Mouse (Mus musculus) embryonic facial prominence, embryonic 14.5 days (tissue): ENCODE results near the gene Cacna2d3. TPM values are rescaled to one million over a fixed set of nuclear protein-coding genes. Genes with fewer than 3 reads are reported as not detected.

Source experiments
- ATAC-seq: fragments of 200-750 bp; cut with Nextera tagmentation; 2 replicates; pipeline ENCODE4 v1.8.0; 2017; ENCODE audit warnings: low read depth, moderate number of reproducible peaks, moderate TSS enrichment
- DNase-seq: peaks from one replicate; pipeline ENCODE4 v3.0.0-alpha.2; 2015; ENCODE audit warnings: low spot score
- H3K27ac ChIP-seq: fragments of 300-500 bp; sonication (generic); replicated peaks from 2 replicates; pipeline ENCODE4 v1.5.1; 2014; ENCODE audit warnings: low read depth, mild to moderate bottlenecking, low read length, moderate library complexity
- H3K27me3 ChIP-seq: fragments of 300-500 bp; sonication (generic); replicated peaks from 2 replicates; pipeline ENCODE4 v1.6.1; 2014; ENCODE audit warnings: low read length; ENCODE audit not compliant: control insufficient read depth, insufficient read depth
- H3K36me3 ChIP-seq: fragments of 300-500 bp; sonication (generic); 2 replicates; pipeline ENCODE4 v1.6.1; 2014; ENCODE audit warnings: low read length, mixed read lengths; ENCODE audit not compliant: control insufficient read depth, insufficient read depth
- H3K4me1 ChIP-seq: fragments of 300-500 bp; sonication (generic); 2 replicates; pipeline ENCODE4 v1.6.1; 2014; ENCODE audit warnings: antibody characterized with exemption, low read length; ENCODE audit not compliant: control insufficient read depth, insufficient read depth
- H3K4me2 ChIP-seq: fragments of 300-500 bp; sonication (generic); 2 replicates; pipeline ENCODE4 v1.6.1; 2014; ENCODE audit warnings: low read depth, mild to moderate bottlenecking, low read length, moderate library complexity, mixed read lengths
- H3K4me3 ChIP-seq: fragments of 300-500 bp; sonication (generic); 2 replicates; pipeline ENCODE4 v1.5.1; 2014; ENCODE audit warnings: low read depth, mild to moderate bottlenecking, low read length
- H3K9ac ChIP-seq: fragments of 300-500 bp; sonication (generic); 2 replicates; pipeline ENCODE4 v1.6.1; 2014; ENCODE audit warnings: low read depth, mild to moderate bottlenecking, low read length, moderate library complexity, mixed read lengths
- H3K9me3 ChIP-seq: fragments of 300-500 bp; sonication (generic); 2 replicates; pipeline ENCODE4 v1.6.1; 2016; ENCODE audit warnings: low read length; ENCODE audit not compliant: control insufficient read depth
- WGBS: fragments of 180-500 bp; shearing (Covaris S2); extraction: QIAGEN DNeasy Blood & Tissue Kit; methylation state at CpG from one replicate; pipeline ENCODE4 v1.1.7; 2014; 5-methylcytosine and 5-hydroxymethylcytosine counted together
- polyA plus RNA-seq: library from polyadenylated mRNA; unstranded; fragments of >200 nt; fragmentation: Nextera tagmentation; extraction: Ambion mirVana; gene quantifications from 2 replicates; pipeline ENCODE4 v1.2.1, GENCODE M21; 2014

Gene Cacna2d3
- polyA plus RNA-seq, 1 experiment from 2014 or later = 16.4 TPM

DNA sequence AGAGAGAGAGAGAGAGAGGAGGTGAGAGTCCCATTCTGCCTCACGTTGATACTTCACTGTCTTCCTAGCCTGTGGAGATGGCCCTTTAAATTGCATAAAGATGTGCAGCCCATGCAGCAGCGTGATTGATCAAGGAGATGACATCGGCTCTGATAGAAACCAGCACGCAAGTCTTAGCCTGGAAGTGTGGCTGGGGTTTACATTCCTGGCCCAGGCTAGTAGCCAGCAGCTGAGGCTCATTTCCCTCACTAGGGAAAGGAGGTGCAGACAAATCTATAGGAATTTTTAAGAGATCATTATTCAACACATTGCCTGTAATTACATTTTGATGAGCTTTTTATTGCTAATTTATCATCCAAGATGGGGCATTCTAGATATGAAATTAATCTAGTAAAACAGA lies 635.1 kb downstream of the Cacna2d3 start:
- no peak overlapping the region for H3K27ac ChIP-seq
- no peaks in the 10 kb centered on the region for H3K9me3 ChIP-seq
- H3K4me1 ChIP-seq = peaks cover 7% of the 10 kb centered on the region; the same call in 1 of the 2 replicates
- H3K4me2 ChIP-seq = no peak overlapping the region
- H3K27me3 ChIP-seq = no peaks in the 10 kb centered on the region
- ATAC-seq = no peak
- H3K4me3 ChIP-seq = no peak overlapping the region
- H3K9ac ChIP-seq = no peak overlapping the region
- DNase-seq = no peak
- H3K36me3 ChIP-seq = no peaks in the 10 kb centered on the region
- WGBS = 34% methylated on average over 4 of the region's 4 CpGs

DNA sequence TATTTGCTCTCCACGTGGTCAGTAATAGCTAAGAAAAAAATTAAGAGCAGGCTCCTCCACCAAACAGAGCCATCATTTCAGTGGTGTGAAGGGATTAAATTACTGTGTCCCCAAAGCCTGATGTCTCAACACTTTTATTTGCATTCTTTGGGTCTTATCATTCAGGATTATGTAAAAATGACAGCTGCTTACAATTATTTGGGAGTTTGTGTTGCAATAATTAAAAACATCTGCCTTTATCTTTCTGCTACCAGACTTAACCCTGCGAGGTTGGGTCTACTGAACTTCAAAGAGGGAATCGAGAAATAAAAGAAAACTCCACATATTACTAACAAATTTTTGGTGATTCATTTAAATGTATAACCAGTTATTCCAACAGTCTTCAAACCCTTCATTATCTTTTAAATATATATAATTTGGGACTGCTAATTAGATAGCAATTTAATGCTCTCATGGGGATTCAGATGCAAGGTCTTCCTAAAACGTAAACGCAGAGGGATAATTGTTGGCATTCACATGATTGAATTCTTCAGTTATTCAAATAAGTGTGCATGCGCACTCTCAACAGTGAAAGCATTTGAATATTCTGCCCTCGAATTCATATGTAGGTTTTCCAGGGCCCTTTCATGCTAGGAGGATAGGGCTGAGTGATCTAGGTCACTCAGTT lies 636.0 kb downstream of the Cacna2d3 start:
- no peak overlapping the region; the same call in 1 of the 2 replicates for H3K9ac ChIP-seq
- H3K9me3 ChIP-seq = no peaks in the 10 kb centered on the region
- no peak overlapping the region for H3K4me3 ChIP-seq
- no peaks in the 10 kb centered on the region for H3K36me3 ChIP-seq
- H3K27ac ChIP-seq = no peak overlapping the region; the same call in 1 of the 2 replicates
- DNase-seq = no peak
- ATAC-seq = no peak
- H3K4me1 ChIP-seq = peaks cover 7% of the 10 kb centered on the region; the same call in 1 of the 2 replicates
- no peak overlapping the region for H3K4me2 ChIP-seq
- no peaks in the 10 kb centered on the region for H3K27me3 ChIP-seq
- 36% methylated on average over 7 of the region's 7 CpGs for WGBS

DNA sequence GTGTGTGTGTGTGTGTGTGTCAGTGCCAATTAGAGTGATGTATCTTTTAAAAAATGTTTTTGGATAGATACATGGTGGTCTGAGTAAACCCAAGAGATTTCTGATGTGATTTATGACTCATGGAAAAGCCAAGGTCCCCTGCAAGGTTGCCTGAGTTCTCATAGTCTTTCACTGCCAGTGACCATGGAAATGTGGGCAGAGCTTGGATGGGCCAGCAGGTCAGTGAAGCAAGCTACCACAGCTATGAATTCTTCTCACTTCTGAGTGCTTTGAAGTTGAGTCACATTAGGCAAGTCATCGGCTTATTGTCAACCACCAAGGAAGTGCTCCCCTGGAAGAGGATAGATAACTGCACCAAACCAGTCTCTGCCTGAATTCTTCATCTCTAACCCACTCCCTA lies 639.5 kb downstream of the Cacna2d3 start:
- DNase-seq = no peak
- H3K4me3 ChIP-seq = no peak overlapping the region
- H3K9ac ChIP-seq = no peak overlapping the region
- no peaks in the 10 kb centered on the region for H3K9me3 ChIP-seq
- 86% methylated on average over 1 of the region's 1 CpGs for WGBS
- H3K27ac ChIP-seq = no peak overlapping the region
- ATAC-seq = no peak
- H3K4me1 ChIP-seq = peaks cover 4% of the 10 kb centered on the region; the same call in 1 of the 2 replicates
- no peaks in the 10 kb centered on the region for H3K36me3 ChIP-seq
- no peaks in the 10 kb centered on the region for H3K27me3 ChIP-seq
- no peak overlapping the region for H3K4me2 ChIP-seq

DNA sequence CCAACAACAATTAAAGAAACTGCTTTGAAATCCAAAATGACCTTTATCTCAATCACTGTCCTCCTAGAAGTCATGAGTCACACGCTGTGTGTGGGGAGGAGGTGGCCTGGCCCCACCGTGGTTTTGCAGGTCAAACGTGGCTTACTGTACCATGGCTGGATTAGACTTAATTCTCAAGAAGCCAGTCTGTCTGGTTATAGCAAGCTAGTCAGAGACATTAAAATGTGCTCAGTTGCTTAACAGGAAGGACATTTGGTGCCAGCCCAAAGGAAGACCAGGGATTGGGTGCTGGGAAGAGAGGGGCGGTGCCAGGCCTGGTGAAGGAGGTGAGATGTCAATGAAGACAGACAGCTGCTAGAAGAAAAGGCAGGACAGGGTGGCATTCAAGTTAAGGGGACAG lies 641.0 kb downstream of the Cacna2d3 start:
- no peak overlapping the region for H3K4me3 ChIP-seq
- no peaks in the 10 kb centered on the region for H3K36me3 ChIP-seq
- 74% methylated on average over 4 of the region's 4 CpGs for WGBS
- H3K27me3 ChIP-seq = no peaks in the 10 kb centered on the region
- ATAC-seq (no peak), DNase-seq (no peak)
- H3K9me3 ChIP-seq = no peaks in the 10 kb centered on the region
- H3K4me1 ChIP-seq = no peaks in the 10 kb centered on the region
- H3K27ac ChIP-seq = no peak overlapping the region
- no peak overlapping the region for H3K4me2 ChIP-seq
- no peak overlapping the region for H3K9ac ChIP-seq

DNA sequence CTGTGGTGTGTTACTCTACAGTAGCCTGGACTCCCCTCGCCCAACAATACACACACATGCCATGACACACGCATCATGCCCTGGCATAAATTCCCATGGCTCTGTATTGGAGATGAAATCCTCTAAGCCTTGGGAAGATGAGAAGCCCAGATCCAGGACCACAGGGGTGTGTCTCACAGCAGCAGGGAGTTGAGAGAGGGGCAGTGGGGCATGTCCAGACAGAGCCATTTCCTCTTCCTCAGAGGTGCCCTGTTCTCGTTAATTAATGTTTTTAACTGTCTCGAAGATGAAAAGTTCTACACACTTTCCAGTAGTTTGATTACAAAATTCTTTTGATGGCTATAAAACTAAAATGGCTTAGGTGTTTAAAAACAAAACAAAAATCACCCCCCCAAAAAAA lies 641.4 kb downstream of the Cacna2d3 start:
- ATAC-seq (no peak), DNase-seq (no peak)
- Histone ChIP-seq H3K9me3 (no peaks in the 10 kb centered on the region), H3K27me3 (no peaks in the 10 kb centered on the region), H3K4me3 (no peak overlapping the region), H3K9ac (no peak overlapping the region), H3K27ac (no peak overlapping the region), H3K36me3 (no peaks in the 10 kb centered on the region), H3K4me2 (no peak overlapping the region), H3K4me1 (no peaks in the 10 kb centered on the region)
- WGBS = 75% methylated on average over 4 of the region's 4 CpGs

GRCm38 (mm10) chr14:29077418-29077817 lies 644.2 kb downstream of the Cacna2d3 start:
- WGBS = 40% methylated on average over 3 of the region's 3 CpGs
- no peak overlapping the region for H3K4me2 ChIP-seq
- H3K4me1 ChIP-seq = no peaks in the 10 kb centered on the region
- no peak overlapping the region for H3K4me3 ChIP-seq
- H3K9me3 ChIP-seq = no peaks in the 10 kb centered on the region
- no peak overlapping the region; the same call in 1 of the 2 replicates for H3K27ac ChIP-seq
- ATAC-seq = no peak
- H3K27me3 ChIP-seq = no peaks in the 10 kb centered on the region
- DNase-seq = peak; percentile 33
- no peaks in the 10 kb centered on the region for H3K36me3 ChIP-seq
- H3K9ac ChIP-seq = no peak overlapping the region

- Histone ChIP-seq H3K27ac (no peak overlapping the region), H3K4me1 (no peaks in the 10 kb centered on the region), H3K9me3 (no peaks in the 10 kb centered on the region), H3K9ac (no peak overlapping the region), H3K4me2 (no peak overlapping the region), H3K36me3 (no peaks in the 10 kb centered on the region), H3K27me3 (no peaks in the 10 kb centered on the region), H3K4me3 (no peak overlapping the region)
- DNase-seq = peak; percentile 60
- 64% methylated on average over 4 of the region's 4 CpGs for WGBS
- ATAC-seq = no peak
These were observed 647.9 kb downstream of the Cacna2d3 start for GRCm38 (mm10) chr14:29073747-29074146.

DNA sequence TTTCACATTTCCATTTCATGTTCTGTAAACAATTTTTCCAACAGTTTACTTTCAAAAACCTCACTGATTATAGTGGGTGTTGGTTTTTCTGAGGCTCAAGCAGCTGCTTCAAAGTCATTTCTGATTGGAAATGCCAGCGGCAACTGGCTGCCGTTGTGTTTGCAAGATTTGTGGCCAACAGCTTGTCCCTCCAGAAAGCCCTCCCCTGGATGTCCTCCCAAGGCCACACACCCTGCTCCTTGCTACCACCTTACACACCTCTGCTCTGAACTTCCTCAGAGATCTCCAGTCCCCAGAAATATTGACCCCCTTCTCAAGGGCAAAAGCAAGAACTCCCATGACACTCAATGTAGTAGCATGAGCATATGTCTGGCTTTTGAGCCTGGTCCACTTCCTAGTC lies 659.0 kb downstream of the Cacna2d3 start:
- 83% methylated on average over 2 of the region's 2 CpGs for WGBS
- Histone ChIP-seq H3K27me3 (no peaks in the 10 kb centered on the region), H3K9ac (no peak overlapping the region), H3K4me2 (no peak overlapping the region), H3K4me1 (peaks cover 14% of the 10 kb centered on the region), H3K36me3 (no peaks in the 10 kb centered on the region), H3K4me3 (no peak overlapping the region), H3K9me3 (no peaks in the 10 kb centered on the region), H3K27ac (no peak overlapping the region)
- ATAC-seq (no peak), DNase-seq (no peak)

DNA sequence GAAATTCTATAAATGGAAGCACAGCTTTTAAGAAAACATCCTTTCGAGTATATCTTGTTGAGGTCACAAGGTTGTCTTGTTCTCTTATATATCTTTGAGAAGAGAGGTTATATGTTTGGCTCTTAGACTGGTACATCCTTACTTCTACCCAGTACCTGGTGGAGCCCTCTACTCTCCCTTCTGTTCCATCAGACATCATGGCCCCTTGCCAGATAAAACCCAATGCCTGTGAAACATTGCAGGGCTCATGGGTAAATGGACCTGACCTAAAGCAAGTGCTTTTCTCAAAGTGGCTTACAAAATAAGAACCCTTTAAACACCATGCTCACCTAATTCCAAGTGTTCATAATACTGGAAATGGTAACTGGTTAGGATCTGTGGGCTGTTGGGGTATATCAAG lies 660.2 kb downstream of the Cacna2d3 start:
- WGBS = 80% methylated on average over 1 of the region's 1 CpGs
- Histone ChIP-seq H3K27ac (no peak overlapping the region; the same call in 1 of the 2 replicates), H3K4me2 (no peak overlapping the region), H3K36me3 (no peaks in the 10 kb centered on the region), H3K27me3 (no peaks in the 10 kb centered on the region), H3K4me1 (peaks cover 10% of the 10 kb centered on the region; the same call in 1 of the 2 replicates), H3K9me3 (no peaks in the 10 kb centered on the region), H3K9ac (no peak overlapping the region), H3K4me3 (no peak overlapping the region)
- no peak for DNase-seq
- no peak for ATAC-seq
